Mouse (Mus musculus): ENCODE data around the gene Med4. TPM values are rescaled to one million over a fixed set of nuclear protein-coding genes. Genes with fewer than 3 reads are reported as not detected.

Med4 gene
- polyA plus RNA-seq, 1 experiment, result 18.9 TPM

- Histone ChIP-seq H3ac (ENCODE audit: control insufficient read depth, insufficient read length) (no peak overlapping the region), H3K36me3 (ENCODE audit: control insufficient read depth, insufficient read depth) (no peaks in the 10 kb centered on the region), H3K79me2 (ENCODE audit: control insufficient read depth, insufficient read depth) (no peaks in the 10 kb centered on the region), H3K4me3 (no peak overlapping the region), H3K4me2 (ENCODE audit: low read depth) (no peak overlapping the region), H3K27me3 (ENCODE audit: control insufficient read depth, insufficient read depth, insufficient read length) (no peaks in the 10 kb centered on the region)
- TF ChIP-seq CEBPB (IDR thresholded peaks at IDR 0.05; ENCODE audit: insufficient read depth, poor library complexity, severe bottlenecking) (no peak), REST (IDR thresholded peaks at IDR 0.05; ENCODE audit: insufficient read depth, insufficient read length) (no peak), MYOD1 (IDR thresholded peaks at IDR 0.05; ENCODE audit: control insufficient read depth in 1 of 3, insufficient read length in 2 of 3, low read depth in 2 of 3) (no peak), USF1 (IDR thresholded peaks at IDR 0.05; ENCODE audit: low read depth) (no peak), TCF3 (IDR thresholded peaks at IDR 0.05; ENCODE audit: insufficient read length, low read depth) (no peak), SRF (IDR thresholded peaks at IDR 0.05; ENCODE audit: control insufficient read depth, insufficient read length, low read depth) (no peak), E2F4 (IDR thresholded peaks at IDR 0.05; ENCODE audit: insufficient read depth) (no peak), TCF12 (IDR thresholded peaks at IDR 0.05; ENCODE audit: insufficient read depth, poor library complexity, severe bottlenecking) (no peak), POLR2A (IDR thresholded peaks at IDR 0.05; ENCODE audit: insufficient read length, low read depth) (no peak), POLR2AphosphoS2 (IDR thresholded peaks at IDR 0.05; ENCODE audit: insufficient read length, low read depth) (no peak), MYOG (IDR thresholded peaks at IDR 0.05; ENCODE audit: control insufficient read depth in 1 of 3, insufficient read depth in 1 of 3, insufficient read length in 2 of 3, low read depth in 2 of 3) (no peak), MAX (IDR thresholded peaks at IDR 0.05; ENCODE audit: low read depth) (no peak)
Measured at GRCm38 (mm10) chr14:73493356-73493755, 16.5 kb upstream of the Med4 start.

- H3ac ChIP-seq (ENCODE audit: control insufficient read depth, insufficient read length), result no peak overlapping the region
- no peak overlapping the region for H3K4me2 ChIP-seq (ENCODE audit: low read depth)
- H3K27me3 ChIP-seq (ENCODE audit: control insufficient read depth, insufficient read depth, insufficient read length), result no peaks in the 10 kb centered on the region
- TF ChIP-seq USF1 (IDR thresholded peaks at IDR 0.05; ENCODE audit: low read depth) (no peak), E2F4 (IDR thresholded peaks at IDR 0.05; ENCODE audit: insufficient read depth) (no peak), MYOD1 (IDR thresholded peaks at IDR 0.05; ENCODE audit: control insufficient read depth in 1 of 3, insufficient read length in 2 of 3, low read depth in 2 of 3) (no peak), POLR2AphosphoS2 (IDR thresholded peaks at IDR 0.05; ENCODE audit: insufficient read length, low read depth) (no peak), TCF12 (IDR thresholded peaks at IDR 0.05; ENCODE audit: insufficient read depth, poor library complexity, severe bottlenecking) (no peak), POLR2A (IDR thresholded peaks at IDR 0.05; ENCODE audit: insufficient read length, low read depth) (no peak), TCF3 (IDR thresholded peaks at IDR 0.05; ENCODE audit: insufficient read length, low read depth) (no peak), SRF (IDR thresholded peaks at IDR 0.05; ENCODE audit: control insufficient read depth, insufficient read length, low read depth) (no peak), MYOG (IDR thresholded peaks at IDR 0.05; ENCODE audit: control insufficient read depth in 1 of 3, insufficient read depth in 1 of 3, insufficient read length in 2 of 3, low read depth in 2 of 3) (no peak), MAX (IDR thresholded peaks at IDR 0.05; ENCODE audit: low read depth) (no peak), CEBPB (IDR thresholded peaks at IDR 0.05; ENCODE audit: insufficient read depth, poor library complexity, severe bottlenecking) (no peak), REST (IDR thresholded peaks at IDR 0.05; ENCODE audit: insufficient read depth, insufficient read length) (no peak)
- no peaks in the 10 kb centered on the region for H3K36me3 ChIP-seq (ENCODE audit: control insufficient read depth, insufficient read depth)
- H3K4me3 ChIP-seq, result no peak overlapping the region
- H3K79me2 ChIP-seq (ENCODE audit: control insufficient read depth, insufficient read depth), result no peaks in the 10 kb centered on the region
Measured at GRCm38 (mm10) chr14:73494122-73494521, 15.7 kb upstream of the Med4 start.

- no peak for TF ChIP-seq E2F4 (IDR thresholded peaks at IDR 0.05; ENCODE audit: insufficient read depth)
- no peak for TF ChIP-seq TCF12 (IDR thresholded peaks at IDR 0.05; ENCODE audit: insufficient read depth, poor library complexity, severe bottlenecking)
- no peak for TF ChIP-seq USF1 (IDR thresholded peaks at IDR 0.05; ENCODE audit: low read depth)
- H3K27me3 ChIP-seq (ENCODE audit: control insufficient read depth, insufficient read depth, insufficient read length), result no peaks in the 10 kb centered on the region
- no peaks in the 10 kb centered on the region for H3K36me3 ChIP-seq (ENCODE audit: control insufficient read depth, insufficient read depth)
- no peak overlapping the region for H3K4me2 ChIP-seq (ENCODE audit: low read depth)
- H3K79me2 ChIP-seq (ENCODE audit: control insufficient read depth, insufficient read depth), result no peaks in the 10 kb centered on the region
- H3ac ChIP-seq (ENCODE audit: control insufficient read depth, insufficient read length), result no peak overlapping the region
- no peak overlapping the region for H3K4me3 ChIP-seq
Measured at GRCm38 (mm10) chr14:73495753-73496152, 14.1 kb upstream of the Med4 start.

- H3K4me2 ChIP-seq (ENCODE audit: low read depth), result no peak overlapping the region
- H3K79me2 ChIP-seq (ENCODE audit: control insufficient read depth, insufficient read depth), result no peaks in the 10 kb centered on the region
- TF ChIP-seq SRF (IDR thresholded peaks at IDR 0.05; ENCODE audit: control insufficient read depth, insufficient read length, low read depth) (no peak), MYOG (IDR thresholded peaks at IDR 0.05; ENCODE audit: control insufficient read depth in 1 of 3, insufficient read depth in 1 of 3, insufficient read length in 2 of 3, low read depth in 2 of 3) (no peak), MAX (IDR thresholded peaks at IDR 0.05; ENCODE audit: low read depth) (no peak), REST (IDR thresholded peaks at IDR 0.05; ENCODE audit: insufficient read depth, insufficient read length) (no peak), CEBPB (IDR thresholded peaks at IDR 0.05; ENCODE audit: insufficient read depth, poor library complexity, severe bottlenecking) (no peak), POLR2AphosphoS2 (IDR thresholded peaks at IDR 0.05; ENCODE audit: insufficient read length, low read depth) (no peak), TCF3 (IDR thresholded peaks at IDR 0.05; ENCODE audit: insufficient read length, low read depth) (no peak), POLR2A (IDR thresholded peaks at IDR 0.05; ENCODE audit: insufficient read length, low read depth) (no peak), USF1 (IDR thresholded peaks at IDR 0.05; ENCODE audit: low read depth) (no peak), MYOD1 (IDR thresholded peaks at IDR 0.05; ENCODE audit: control insufficient read depth in 1 of 3, insufficient read length in 2 of 3, low read depth in 2 of 3) (no peak), TCF12 (IDR thresholded peaks at IDR 0.05; ENCODE audit: insufficient read depth, poor library complexity, severe bottlenecking) (no peak)
- H3ac ChIP-seq (ENCODE audit: control insufficient read depth, insufficient read length), result no peak overlapping the region
- H3K27me3 ChIP-seq (ENCODE audit: control insufficient read depth, insufficient read depth, insufficient read length), result no peaks in the 10 kb centered on the region
- no peak overlapping the region for H3K4me3 ChIP-seq
- H3K36me3 ChIP-seq (ENCODE audit: control insufficient read depth, insufficient read depth), result no peaks in the 10 kb centered on the region
Measured at GRCm38 (mm10) chr14:73501283-73501682, 8.5 kb upstream of the Med4 start.

- Histone ChIP-seq H3K36me3 (ENCODE audit: control insufficient read depth, insufficient read depth) (no peaks in the 10 kb centered on the region), H3K4me3 (no peak overlapping the region), H3K79me2 (ENCODE audit: control insufficient read depth, insufficient read depth) (no peaks in the 10 kb centered on the region), H3K4me2 (ENCODE audit: low read depth) (no peak overlapping the region), H3K27me3 (ENCODE audit: control insufficient read depth, insufficient read depth, insufficient read length) (no peaks in the 10 kb centered on the region), H3ac (ENCODE audit: control insufficient read depth, insufficient read length) (no peak overlapping the region)
- TF ChIP-seq TCF3 (IDR thresholded peaks at IDR 0.05; ENCODE audit: insufficient read length, low read depth), result no peak
- no peak for TF ChIP-seq REST (IDR thresholded peaks at IDR 0.05; ENCODE audit: insufficient read depth, insufficient read length)
- no peak for TF ChIP-seq E2F4 (IDR thresholded peaks at IDR 0.05; ENCODE audit: insufficient read depth)
- no peak for TF ChIP-seq USF1 (IDR thresholded peaks at IDR 0.05; ENCODE audit: low read depth)
- TF ChIP-seq POLR2AphosphoS2 (IDR thresholded peaks at IDR 0.05; ENCODE audit: insufficient read length, low read depth), result no peak
- TF ChIP-seq MAX (IDR thresholded peaks at IDR 0.05; ENCODE audit: low read depth), result no peak
- TF ChIP-seq MYOG (IDR thresholded peaks at IDR 0.05; ENCODE audit: control insufficient read depth in 1 of 3, insufficient read depth in 1 of 3, insufficient read length in 2 of 3, low read depth in 2 of 3), result no peak
- no peak for TF ChIP-seq TCF12 (IDR thresholded peaks at IDR 0.05; ENCODE audit: insufficient read depth, poor library complexity, severe bottlenecking)
- TF ChIP-seq CEBPB (IDR thresholded peaks at IDR 0.05; ENCODE audit: insufficient read depth, poor library complexity, severe bottlenecking), result no peak
- no peak for TF ChIP-seq SRF (IDR thresholded peaks at IDR 0.05; ENCODE audit: control insufficient read depth, insufficient read length, low read depth)
- TF ChIP-seq POLR2A (IDR thresholded peaks at IDR 0.05; ENCODE audit: insufficient read length, low read depth), result no peak
- TF ChIP-seq MYOD1 (IDR thresholded peaks at IDR 0.05; ENCODE audit: control insufficient read depth in 1 of 3, insufficient read length in 2 of 3, low read depth in 2 of 3), result no peak
Measured at GRCm38 (mm10) chr14:73501721-73502120, 8.1 kb upstream of the Med4 start.

Measured in myocyte (in vitro differentiated cells).